Mouse (Mus musculus) adipocyte (in vitro differentiated cells): ENCODE data around the gene Ttc21a.
"Not testable (repeated sequence)": the region's sequence is repeated elsewhere in the genome, so short reads cannot be mapped to it uniquely, and the experiment has no call there.

Source experiments
- DNase-seq: peaks from one replicate; pipeline ENCODE4 v3.0.0-alpha.2; 2016; ENCODE audit warnings: low spot score

The Ttc21a gene

DNA sequence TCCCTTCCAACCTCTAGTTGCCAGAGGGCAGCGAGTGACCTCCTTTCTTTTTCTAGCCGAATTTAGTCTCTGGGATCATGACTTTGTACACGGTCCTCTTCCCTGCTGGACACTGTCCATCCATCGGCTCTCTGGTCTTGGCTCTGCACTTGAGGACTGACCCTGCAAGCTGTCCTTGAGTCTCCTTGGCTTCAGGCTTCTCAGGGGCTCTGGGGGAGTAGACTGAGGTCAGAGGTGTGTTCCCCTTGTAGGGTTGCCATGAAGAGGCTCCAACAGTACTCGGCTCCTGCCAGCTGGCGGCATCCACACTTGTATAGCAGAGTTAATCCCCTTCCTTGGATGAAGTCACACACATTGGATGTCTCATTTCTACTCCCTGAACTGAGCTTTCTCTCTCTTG is 62.2 kb downstream of the Ttc21a start:
- DNase-seq, result no peak

DNA sequence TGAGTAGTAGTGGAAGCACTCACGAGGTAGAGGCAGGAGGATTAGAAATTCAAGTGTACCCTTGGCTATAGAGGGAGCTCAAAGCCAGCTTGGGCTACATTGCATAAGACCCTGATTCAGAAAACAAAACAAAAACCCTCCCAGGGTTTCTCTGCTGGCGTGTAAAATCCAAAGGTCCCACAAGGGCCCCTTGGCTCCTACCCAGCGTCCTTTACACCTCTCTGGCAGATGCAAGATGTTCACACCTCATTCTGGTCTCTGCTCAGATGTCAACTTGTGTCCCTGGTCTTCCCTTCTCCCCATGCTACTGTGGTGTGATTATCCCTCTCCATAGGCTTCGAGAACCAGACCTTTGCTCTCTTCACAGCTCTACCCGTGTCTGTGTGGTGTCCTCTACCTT is 63.4 kb downstream of the Ttc21a start:
- no peak for DNase-seq

DNA sequence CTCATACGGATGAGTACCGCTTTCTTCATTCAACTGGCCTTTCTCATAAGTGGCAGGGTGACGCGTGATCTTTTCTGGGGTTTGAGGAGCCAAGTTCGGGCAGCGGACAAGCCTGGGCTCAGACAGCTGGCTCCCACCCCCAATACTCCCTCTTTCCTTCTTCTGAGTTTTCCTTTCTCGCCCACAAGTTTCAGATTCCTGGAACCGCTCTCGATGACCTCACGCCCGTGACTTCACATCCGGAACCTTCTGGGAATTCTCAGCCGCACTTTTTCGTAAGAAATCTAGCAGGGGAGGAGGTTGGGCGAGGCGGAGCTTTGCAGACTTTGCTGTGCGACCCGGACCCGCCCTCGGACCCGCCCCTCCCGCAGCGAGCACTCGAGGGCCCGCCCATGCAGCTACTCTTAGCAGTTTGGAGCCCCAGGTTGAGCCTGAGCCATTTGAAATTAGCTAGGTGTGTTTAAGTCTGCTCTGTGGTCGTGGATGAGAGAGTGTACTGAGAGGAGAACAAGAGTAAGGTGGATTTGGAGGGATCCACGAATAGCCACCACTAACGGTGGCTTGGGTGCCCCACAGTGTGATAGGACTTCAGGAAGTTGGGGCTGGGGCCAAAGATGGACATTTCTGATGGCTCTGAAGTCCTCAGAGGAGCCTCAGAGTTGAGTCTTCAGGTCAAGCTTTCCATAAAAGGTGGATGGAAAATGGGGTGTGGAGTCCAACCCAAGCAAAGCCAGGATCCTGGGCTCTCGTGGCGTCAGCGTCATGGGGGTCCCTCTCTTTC is 64.7 kb downstream of the Ttc21a start:
- DNase-seq, result peak; percentile 77

DNA sequence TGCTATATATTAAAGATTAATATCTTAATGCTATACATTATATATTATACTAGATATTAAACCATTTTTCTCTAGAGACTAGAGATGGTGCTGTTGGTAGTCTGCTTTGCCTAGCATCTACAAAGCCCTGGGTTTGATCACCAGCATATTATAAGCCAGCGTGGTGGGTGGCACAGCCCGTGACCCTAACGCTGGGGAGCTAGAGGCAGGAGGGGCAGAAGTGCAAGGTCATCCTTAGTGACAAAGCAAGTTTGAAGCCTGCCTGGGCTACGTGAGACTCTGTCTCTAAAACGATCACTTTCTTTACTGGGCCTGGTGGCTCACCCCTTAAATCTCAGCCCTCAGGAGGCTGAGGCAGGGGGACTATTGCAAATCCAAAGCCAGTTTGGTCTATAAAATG is 65.5 kb downstream of the Ttc21a start:
- DNase-seq, result no peak

DNA sequence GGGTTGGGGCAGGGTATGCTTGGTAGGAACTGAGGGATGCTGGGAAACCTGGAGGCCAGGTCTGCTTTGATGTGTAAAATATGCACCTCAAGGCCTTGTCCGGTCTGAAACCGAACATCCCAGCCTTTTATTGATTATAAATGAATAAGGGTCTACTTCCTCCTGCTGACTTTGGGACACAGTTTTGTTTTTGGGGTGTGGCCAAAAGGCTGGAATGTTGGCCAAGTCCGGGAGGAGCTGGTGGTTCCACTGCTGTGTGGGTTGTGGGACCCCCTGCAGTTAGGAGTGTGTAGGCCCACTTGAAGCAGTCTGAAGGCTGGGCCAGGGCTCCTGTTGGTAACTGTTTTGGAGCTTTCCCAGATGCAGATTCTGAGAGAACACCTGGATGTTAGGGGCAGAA is 68.5 kb downstream of the Ttc21a start:
- DNase-seq, result no peak

DNA sequence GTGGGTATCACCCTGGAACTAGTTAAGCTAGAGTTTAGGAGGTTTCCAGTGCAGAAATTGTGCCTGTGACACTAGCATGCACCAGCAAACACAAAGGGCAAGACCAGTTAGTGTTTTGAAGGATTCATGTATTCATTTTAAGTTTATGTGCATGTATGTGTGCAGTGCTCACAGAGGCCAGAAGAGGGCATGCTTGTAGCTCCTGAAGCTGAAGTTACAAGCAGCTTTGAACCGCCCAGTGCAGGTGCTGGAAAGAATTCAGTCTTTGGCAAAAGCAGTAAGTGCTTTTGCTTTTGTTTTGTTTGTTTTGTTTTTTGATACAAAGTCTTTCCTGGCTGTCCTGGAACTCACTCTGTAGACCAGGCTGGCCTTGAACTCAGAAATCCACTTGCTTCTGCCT is 70.4 kb downstream of the Ttc21a start:
- no peak for DNase-seq

DNA sequence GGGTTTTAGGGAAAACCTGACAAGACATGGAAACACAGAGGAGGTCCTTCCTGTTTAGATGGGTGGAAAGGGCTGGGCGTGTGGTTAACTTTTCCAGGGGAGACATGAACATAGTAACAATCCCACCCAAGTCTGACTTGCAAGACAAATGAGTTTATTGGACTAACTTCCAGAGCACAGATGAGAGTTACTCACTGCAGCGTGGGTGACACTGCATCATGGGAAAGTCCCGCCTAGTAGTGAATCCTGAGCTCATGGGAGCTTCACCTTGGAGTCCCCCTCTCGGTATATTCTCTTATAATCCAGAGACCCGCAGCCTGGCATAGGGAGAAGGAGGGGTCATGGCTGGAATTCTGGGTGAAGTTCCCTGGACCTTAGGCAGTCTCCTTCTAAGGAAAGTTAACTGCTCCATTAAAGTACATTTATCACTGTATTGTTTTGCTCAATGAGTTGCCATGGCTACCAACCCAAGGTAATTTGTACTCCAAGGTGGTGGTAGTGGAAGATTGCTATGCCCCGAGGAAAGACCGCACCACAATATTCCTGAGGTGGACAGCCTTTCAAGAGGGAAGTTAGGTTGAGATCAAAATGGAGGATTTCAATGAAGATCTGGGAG is 71.9 kb downstream of the Ttc21a start:
- no peak for DNase-seq

DNA sequence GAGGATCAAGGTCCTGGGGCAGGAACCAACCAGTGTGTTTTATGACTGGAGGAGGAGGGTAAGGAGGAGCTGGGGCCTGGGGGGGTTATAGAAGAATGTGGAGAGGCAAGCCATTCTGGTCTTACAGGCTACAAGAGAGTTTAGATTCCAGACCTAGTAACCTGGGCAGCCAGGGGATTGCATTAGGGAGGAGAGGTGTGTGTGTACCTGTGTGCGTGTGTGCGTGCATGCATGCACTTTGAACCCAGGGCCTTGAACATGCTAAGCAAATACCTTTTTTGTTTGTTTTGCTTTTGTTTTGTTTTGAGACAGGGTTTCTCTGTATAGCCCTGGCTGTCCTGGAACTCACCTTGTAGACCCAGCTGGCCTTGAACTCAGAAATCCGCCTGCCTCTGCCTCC is 72.5 kb downstream of the Ttc21a start:
- no peak for DNase-seq

DNA sequence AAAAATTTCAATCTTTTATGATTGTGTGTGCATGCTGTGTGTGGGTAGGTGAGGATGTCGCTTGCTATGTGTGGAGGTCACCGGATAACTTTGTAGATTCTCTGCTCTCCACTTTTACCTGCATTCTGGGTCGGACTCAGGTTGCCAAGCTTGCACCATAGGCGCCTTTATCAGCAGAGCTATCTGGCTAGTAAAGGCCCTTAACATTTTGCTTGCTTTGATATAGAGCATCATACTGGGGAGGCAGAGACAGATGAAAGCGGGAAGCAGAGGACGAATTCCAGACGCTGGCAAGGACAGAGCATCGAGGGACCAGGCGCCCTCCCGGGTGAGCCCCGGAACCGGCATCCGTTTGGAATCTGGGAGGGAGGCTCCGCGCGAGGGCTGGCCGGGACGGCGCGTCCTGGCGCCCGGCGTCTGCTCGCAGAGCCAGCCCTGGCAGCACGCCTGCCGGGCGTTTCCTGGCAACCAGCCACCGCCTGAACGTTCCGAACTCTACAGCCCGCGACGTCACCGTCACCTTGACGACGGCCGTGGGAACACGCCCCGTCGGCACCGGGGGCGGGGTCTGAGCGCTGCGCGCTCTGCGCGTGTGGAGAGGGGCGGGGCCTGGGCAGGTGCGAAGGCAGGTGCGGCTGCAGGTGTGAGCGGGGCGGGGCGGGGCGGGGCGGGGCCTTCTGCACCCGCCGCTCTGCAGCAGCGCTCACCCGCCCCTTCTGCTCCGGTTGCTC is 73.5 kb downstream of the Ttc21a start:
- peak; percentile 89 for DNase-seq

DNA sequence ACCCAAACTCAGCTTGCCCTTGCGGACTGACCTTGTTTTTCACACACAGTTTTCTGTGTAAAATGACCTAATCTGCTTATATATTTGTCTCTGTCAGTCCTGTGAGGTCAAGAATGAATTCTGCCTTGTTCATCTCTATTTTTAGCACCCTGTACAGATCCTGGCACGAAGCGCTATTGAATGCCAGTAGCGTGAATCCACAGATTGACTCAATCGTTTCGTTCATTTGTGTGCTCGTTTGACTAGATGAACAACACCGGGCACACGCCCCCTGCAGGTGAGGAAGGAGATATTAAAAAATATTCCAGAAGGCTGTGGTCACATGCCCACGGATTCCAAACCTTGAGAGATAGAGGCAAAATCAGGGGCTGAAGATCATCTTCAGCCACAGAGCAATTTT is 74.1 kb downstream of the Ttc21a start:
- DNase-seq, result peak; percentile 86

DNA sequence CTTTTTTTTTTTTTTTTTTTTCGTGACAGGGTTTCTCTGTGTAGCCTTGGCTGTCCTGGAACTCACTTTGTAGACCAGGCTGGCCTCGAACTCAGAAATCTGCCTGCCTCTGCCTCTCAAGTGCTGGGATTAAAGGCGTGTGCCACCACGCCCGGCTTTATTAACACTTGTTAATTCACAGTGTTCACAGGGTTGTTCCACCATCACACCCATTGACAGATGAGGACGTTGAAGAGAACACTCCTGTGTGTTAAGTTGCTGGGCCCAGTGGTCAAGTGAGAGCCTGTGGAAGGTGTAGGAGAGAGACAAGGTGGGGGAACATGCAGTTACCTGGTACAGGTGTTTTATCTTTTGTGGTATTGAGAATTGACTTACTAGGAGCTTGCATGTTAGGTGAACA is 74.8 kb downstream of the Ttc21a start:
- not testable (repeated sequence) for DNase-seq

DNA sequence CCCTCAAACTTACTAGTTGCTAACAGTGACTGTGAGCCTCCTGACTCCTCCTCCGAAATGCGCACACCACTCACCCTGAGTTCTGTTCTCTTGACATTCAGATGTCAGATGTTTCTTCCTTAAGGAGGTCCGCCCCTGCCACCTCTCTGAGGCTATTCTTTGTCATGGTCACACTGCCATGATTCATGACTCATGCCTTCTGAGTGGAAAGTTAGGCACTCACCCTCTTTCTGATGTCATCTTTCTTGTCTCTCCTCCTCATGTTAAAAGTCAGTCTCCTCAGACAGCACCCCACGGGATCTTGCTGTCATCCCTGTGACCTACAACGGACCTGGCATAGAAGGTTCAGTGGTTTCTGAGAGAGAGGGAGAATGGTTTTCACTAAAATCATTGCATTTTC is 75.4 kb downstream of the Ttc21a start:
- DNase-seq, result peak; percentile 25

DNA sequence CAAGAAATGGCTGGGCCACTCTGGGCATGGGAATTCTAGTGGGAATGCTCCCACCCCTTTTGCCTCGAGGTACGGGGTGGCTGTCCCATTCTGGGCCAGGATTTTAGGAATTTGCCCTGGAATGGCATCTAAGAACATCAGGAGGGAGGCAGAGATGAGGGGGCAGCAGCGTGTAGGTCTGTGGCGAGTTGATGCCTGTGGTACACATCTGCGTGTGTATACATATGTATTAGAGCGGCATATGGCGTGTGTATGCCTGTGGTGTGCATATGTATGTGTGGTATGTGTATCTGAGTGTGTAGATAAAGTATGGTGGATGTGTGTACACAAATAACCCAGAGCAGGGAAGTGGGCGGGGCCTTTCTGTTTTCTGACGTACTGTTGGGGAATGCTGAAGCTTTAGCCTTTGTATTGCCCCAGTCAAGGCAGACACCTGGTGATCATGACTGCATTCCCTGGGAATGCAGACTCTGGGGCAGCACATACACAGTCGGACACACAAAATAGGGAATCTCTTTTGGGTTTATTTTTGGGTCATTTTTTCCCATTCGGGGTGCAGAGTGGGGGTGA is 75.9 kb downstream of the Ttc21a start:
- no peak for DNase-seq

DNA sequence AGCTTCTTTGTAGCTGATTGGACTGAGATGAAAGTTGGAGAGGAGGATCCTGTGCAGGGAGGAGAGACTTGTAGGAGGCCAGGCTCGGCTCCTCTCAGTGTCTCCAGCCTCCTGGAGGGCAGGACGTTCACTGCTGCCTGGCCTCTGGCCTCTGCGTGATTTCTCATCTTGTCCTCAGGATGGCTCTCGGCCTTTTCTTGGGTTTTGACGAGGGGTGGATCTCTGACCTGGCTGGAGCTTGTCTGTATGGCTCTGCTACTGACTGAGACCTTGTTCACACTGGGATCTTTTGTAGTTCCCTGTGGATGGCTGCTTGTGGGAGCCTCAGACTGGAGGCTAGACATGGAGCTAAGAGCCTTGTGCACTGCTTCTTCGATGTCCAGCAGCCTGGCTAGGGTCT is 77.4 kb downstream of the Ttc21a start:
- DNase-seq, result no peak

DNA sequence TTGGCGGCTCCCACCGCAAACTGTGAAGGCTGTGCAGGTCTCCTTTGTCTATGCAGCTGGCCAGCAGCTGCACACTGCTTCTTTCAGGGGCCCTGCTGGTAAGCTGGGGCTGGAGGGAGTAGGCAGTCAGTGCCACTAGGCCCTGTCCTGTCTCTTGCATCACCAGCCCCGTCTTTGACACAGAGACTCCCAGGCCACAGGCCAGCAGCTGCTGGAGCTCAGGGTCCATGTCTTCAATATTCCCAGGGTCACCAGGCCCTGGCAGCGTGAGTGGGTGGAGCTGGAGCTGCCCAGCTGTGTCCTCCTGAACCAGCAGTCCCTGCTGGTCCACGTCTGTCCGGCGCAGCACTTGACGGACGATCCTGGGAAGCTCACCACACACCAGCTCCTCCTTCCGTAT is 79.5 kb downstream of the Ttc21a start:
- DNase-seq, result peak; percentile 48
